Mouse (Mus musculus): Measurements from ENCODE around the gene Mob1b. TPM values are rescaled to one million over a fixed set of nuclear protein-coding genes. Genes with fewer than 3 reads are reported as not detected.
A peak's percentile ranks its signal among the peaks of the same experiment; 100 is the strongest.

Gene Mob1b
- 5.3 and 6.7 TPM in 2 replicates for polyA plus RNA-seq (2012; rRNA removed)

DNA sequence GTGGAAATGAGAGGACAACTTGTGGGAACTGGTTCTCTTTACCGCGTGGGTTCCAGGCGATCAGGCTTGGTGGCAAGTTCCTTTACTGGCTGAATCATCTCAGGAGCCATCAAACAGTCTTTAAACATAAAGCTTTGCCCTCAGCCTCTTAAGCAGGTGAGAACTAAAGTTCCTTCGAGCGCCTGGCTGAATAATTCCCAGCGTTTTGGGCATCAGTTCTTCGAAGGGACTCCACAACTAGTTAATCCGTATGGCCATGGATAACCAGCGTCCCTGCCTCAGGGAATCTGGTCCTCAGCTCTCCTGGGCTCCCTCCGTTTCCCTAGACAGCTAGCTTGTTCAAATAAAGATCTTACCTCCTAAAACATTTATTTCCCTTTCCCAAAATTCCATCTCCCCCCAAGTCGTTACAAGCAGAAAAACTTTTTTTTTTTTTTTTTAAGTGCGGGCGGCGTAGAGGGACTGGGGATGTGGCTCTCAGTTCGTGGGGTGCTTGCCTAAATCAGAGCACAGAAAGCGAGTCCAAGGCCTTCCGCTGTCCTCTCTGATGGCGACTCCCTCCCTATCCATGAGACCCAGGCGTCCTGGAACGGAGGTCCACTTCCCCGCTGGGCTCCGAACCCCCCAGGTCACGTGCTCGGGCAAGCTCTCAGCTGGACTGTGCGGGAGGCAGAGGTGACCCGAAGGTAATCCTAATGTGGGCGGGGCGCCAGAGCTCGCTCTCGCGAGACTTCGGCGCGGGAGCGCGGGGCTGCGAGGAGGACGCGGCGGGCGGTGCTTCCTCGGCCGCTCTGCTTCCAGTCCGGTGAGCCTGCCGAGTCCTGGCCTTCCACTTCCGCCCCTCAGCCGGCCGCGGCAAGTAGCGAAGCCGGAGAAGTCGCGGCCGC, at the start of gene Mob1b:
TSS of gene Mob1b (plus strand) at position 740 of the 887 bp plus-strand sequence.
- Histone ChIP-seq H3K36me3 (ENCODE audit: control insufficient read depth, insufficient read depth, low read length) (no peaks in the 10 kb centered on the region), H3K27me3 (replicated peaks; ENCODE audit: control insufficient read depth, insufficient read depth, low read length) (no peaks in the 10 kb centered on the region), H3K4me3 (ENCODE audit: insufficient read depth, low read depth, low read length) (peak within 1 kb of the TSS; percentile 94), H3K27ac (ENCODE audit: insufficient read depth, low read depth, low read length) (peak within 1 kb of the TSS; percentile 99), H3K4me1 (ENCODE audit: control insufficient read depth, insufficient read depth, low read length) (peaks cover 12% of the 10 kb centered on the region; the same call in 1 of the 2 replicates)
- peak; percentile 99 for DNase-seq
- TF ChIP-seq CTCF (conservative IDR thresholded peaks at IDR 0.05; ENCODE audit: insufficient read depth, insufficient read length, low read depth, low read length) (no peak), POLR2A (IDR thresholded peaks at IDR 0.05; ENCODE audit: low read depth, low read length) (peak; percentile 94)
- under 1% methylated on average over 54 of the region's 54 CpGs for WGBS

DNA sequence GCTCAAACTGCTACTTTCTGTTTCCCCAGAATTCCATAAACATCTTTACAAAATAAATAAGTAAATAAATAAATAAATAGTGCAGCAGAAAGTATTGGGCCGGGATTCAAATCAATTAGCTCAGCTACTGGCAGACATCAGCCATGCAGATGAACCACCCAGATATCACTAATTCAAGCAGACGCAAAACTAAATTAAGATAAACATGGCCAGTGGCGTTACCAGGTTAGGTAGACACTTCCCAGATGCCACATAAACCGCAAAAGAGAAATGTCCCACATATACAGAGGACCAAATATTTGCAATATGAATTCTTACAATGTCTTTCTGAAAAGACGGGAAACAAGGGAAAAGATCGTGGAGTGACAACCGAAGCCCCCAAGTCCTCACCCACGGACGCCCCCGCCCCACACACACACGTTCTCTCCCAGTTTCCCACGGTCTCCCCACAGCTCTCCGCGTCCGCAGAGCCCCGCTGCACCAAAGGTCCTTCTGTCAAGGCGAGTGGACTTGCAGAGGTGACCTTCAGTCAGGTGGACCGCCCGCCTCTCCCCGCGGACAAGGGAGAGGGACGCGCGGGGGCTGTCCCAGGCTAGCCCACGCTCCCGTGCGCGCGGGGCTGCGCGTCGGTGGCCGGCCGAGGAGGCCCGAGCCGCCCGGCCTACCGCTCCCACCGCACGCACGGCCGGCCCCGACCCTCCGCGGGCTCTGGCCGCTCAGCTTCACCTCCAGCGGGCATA, 45.8 kb upstream of the Mob1b start:
- DNase-seq = peak; percentile 73
- WGBS = 1% methylated on average over 46 of the region's 47 CpGs
- peaks cover 8% of the 10 kb centered on the region for H3K4me1 ChIP-seq (ENCODE audit: control insufficient read depth, insufficient read depth, low read length)
- H3K4me3 ChIP-seq (ENCODE audit: insufficient read depth, low read depth, low read length) = peak overlapping the region; percentile 60
- peaks cover 8% of the 10 kb centered on the region for H3K36me3 ChIP-seq (ENCODE audit: control insufficient read depth, insufficient read depth, low read length)
- H3K27me3 ChIP-seq (replicated peaks; ENCODE audit: control insufficient read depth, insufficient read depth, low read length) = no peaks in the 10 kb centered on the region
- H3K27ac ChIP-seq (ENCODE audit: insufficient read depth, low read depth, low read length) = peak overlapping the region; percentile 61
- TF ChIP-seq CTCF (conservative IDR thresholded peaks at IDR 0.05; ENCODE audit: insufficient read depth, insufficient read length, low read depth, low read length) (no peak), POLR2A (IDR thresholded peaks at IDR 0.05; ENCODE audit: low read depth, low read length) (no peak)

DNA sequence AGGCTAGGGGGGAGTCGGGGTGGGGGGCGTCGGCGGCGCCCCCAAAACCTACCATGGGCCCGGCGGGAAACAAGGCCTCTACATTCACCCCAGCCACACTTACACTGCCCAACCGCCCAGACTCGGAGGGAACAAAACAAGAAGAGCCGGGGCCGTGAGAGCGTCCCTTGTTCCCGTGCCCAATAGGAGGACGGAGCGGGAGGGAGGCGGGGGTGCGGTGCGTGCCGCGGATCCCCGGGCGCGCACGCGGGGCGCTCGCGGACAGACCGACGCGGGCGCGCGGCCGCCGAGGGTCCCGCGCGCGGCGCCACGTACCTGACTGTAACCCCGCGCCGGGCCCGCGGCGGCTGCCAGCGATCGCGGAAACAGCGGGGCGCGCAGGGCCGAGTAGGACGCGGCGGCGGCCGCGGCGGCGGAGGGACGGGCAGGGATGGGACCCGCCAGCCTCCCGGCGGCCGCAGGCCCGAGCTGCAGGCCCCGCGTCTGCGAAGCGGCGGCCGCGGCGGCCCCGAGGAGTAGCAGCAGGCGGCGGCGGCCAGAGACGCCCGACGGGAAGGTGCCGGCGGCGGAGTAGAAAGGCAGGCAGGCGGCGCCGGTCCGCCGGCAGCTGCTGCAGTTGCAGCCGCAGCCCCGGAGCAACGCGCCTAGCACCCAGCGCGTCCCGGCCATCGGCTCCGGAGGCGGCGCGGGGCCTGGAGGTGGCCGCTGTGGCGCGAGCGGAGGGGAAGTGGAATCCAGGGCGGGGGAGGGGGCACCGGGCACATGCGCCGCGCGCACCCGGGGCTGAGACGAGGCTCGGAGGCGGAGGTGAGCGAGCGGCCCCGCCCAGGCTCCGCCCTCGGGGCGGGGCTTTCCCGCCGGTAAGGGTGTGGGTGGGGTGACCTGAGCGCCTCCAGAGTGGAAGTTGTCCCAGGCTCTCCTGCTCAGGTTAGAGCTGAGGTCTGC, 44.9 kb upstream of the Mob1b start, which contains the start of gene Grsf1:
TSS of gene Grsf1 (minus strand) at position 729 of the 945 bp plus-strand sequence.
- Histone ChIP-seq H3K27me3 (replicated peaks; ENCODE audit: control insufficient read depth, insufficient read depth, low read length) (no peaks in the 10 kb centered on the region), H3K4me3 (ENCODE audit: insufficient read depth, low read depth, low read length) (peak within 1 kb of the TSS; percentile 60), H3K4me1 (ENCODE audit: control insufficient read depth, insufficient read depth, low read length) (peaks cover 8% of the 10 kb centered on the region), H3K27ac (ENCODE audit: insufficient read depth, low read depth, low read length) (peak within 1 kb of the TSS; percentile 61), H3K36me3 (ENCODE audit: control insufficient read depth, insufficient read depth, low read length) (peaks cover 1% of the 10 kb centered on the region)
- TF ChIP-seq POLR2A (IDR thresholded peaks at IDR 0.05; ENCODE audit: low read depth, low read length) (peak; percentile 29), CTCF (conservative IDR thresholded peaks at IDR 0.05; ENCODE audit: insufficient read depth, insufficient read length, low read depth, low read length) (no peak)
- DNase-seq = peak; percentile 97
- WGBS = under 1% methylated on average over 126 of the region's 127 CpGs

DNA sequence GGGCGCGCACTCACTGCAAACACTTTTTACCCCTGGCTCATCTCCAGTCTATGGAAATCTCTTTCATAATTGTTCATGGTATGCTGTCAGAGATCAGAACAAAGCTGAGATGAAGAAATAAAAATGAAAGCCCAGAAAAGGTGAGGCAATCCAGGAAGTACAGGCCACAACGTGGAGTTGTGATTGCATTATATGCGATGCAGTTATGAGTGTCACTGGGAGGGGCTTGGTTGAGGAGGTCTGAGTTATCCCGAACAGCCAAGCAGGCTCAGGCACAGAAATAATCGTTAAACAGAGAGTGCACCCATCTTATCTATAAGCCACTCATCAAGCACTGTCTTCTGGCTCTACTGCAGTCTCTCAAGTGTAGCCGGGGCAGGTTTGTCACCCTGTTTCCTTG, 41.7 kb upstream of the Mob1b start:
- Histone ChIP-seq H3K36me3 (ENCODE audit: control insufficient read depth, insufficient read depth, low read length) (no peaks in the 10 kb centered on the region), H3K27ac (ENCODE audit: insufficient read depth, low read depth, low read length) (no peak overlapping the region), H3K4me3 (ENCODE audit: insufficient read depth, low read depth, low read length) (no peak overlapping the region), H3K4me1 (ENCODE audit: control insufficient read depth, insufficient read depth, low read length) (peaks cover under 1% of the 10 kb centered on the region), H3K27me3 (replicated peaks; ENCODE audit: control insufficient read depth, insufficient read depth, low read length) (no peaks in the 10 kb centered on the region)
- 52% methylated on average over 7 of the region's 7 CpGs for WGBS
- TF ChIP-seq CTCF (conservative IDR thresholded peaks at IDR 0.05; ENCODE audit: insufficient read depth, insufficient read length, low read depth, low read length) = no peak
- TF ChIP-seq POLR2A (IDR thresholded peaks at IDR 0.05; ENCODE audit: low read depth, low read length) = no peak
- no peak for DNase-seq

DNA sequence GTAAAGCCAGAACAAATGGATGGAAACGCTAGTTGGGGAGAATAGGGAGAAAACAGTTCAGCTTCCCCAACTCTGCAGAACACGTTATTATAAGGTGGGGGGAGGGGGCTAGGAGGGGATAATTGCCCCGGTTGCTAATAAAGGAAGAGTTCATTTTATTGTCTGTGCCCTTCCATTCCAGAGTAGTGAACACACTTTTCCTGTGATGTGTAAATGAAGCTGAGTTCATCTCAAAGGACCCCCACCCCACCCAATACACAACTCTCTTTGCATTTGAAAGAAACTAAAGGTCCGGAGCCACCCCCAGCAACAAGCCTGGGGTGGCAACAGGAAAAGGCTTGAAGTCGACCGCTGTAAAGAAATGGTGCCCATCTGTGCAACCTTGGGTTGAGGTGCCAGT, 41.3 kb upstream of the Mob1b start:
- no peak for DNase-seq
- H3K27ac ChIP-seq (ENCODE audit: insufficient read depth, low read depth, low read length) = no peak overlapping the region
- H3K36me3 ChIP-seq (ENCODE audit: control insufficient read depth, insufficient read depth, low read length) = no peaks in the 10 kb centered on the region
- H3K4me1 ChIP-seq (ENCODE audit: control insufficient read depth, insufficient read depth, low read length) = no peaks in the 10 kb centered on the region; the same call in 1 of the 2 replicates
- 28% methylated on average over 6 of the region's 6 CpGs for WGBS
- H3K27me3 ChIP-seq (replicated peaks; ENCODE audit: control insufficient read depth, insufficient read depth, low read length) = no peaks in the 10 kb centered on the region
- no peak overlapping the region for H3K4me3 ChIP-seq (ENCODE audit: insufficient read depth, low read depth, low read length)
- no peak for TF ChIP-seq CTCF (conservative IDR thresholded peaks at IDR 0.05; ENCODE audit: insufficient read depth, insufficient read length, low read depth, low read length)
- TF ChIP-seq POLR2A (IDR thresholded peaks at IDR 0.05; ENCODE audit: low read depth, low read length) = no peak

DNA sequence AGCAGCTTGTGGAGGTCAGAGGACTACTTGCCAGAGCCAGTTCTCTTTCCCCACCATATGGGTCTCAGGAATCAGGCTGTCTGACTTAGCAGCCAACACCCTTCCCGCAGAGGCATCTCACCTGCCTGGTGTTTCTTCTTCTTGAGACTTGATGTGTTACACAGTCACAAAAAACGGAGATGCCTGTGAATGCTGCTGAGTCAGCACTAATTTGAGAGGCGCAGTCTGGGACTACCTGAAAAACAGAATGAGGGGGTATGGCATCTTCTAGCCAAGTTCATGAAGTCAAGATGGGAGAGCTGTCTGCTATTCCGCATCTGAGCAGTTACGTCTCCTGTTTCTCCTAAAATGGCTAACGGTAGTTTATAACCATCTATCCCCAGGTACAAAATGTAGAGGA, 40.1 kb upstream of the Mob1b start:
- Histone ChIP-seq H3K4me3 (ENCODE audit: insufficient read depth, low read depth, low read length) (no peak overlapping the region), H3K27me3 (replicated peaks; ENCODE audit: control insufficient read depth, insufficient read depth, low read length) (peaks cover 3% of the 10 kb centered on the region; the same call in 1 of the 2 replicates), H3K4me1 (ENCODE audit: control insufficient read depth, insufficient read depth, low read length) (no peaks in the 10 kb centered on the region; the same call in 1 of the 2 replicates), H3K36me3 (ENCODE audit: control insufficient read depth, insufficient read depth, low read length) (no peaks in the 10 kb centered on the region), H3K27ac (ENCODE audit: insufficient read depth, low read depth, low read length) (no peak overlapping the region)
- WGBS = 84% methylated on average over 6 of the region's 6 CpGs
- TF ChIP-seq CTCF (conservative IDR thresholded peaks at IDR 0.05; ENCODE audit: insufficient read depth, insufficient read length, low read depth, low read length) = no peak
- no peak for TF ChIP-seq POLR2A (IDR thresholded peaks at IDR 0.05; ENCODE audit: low read depth, low read length)
- no peak for DNase-seq

Measured in kidney, adult 2 months (tissue).